Mouse (Mus musculus) spleen, postnatal 14 days (tissue): ENCODE results near the gene Them7.

Experiments used
- DNase-seq, 2 experiments: peaks; one replicate each; pipeline ENCODE4 v3.0.0; 2021 to 2022; ENCODE audit warnings: low spot score in 2 of 2

The Them7 gene

DNA sequence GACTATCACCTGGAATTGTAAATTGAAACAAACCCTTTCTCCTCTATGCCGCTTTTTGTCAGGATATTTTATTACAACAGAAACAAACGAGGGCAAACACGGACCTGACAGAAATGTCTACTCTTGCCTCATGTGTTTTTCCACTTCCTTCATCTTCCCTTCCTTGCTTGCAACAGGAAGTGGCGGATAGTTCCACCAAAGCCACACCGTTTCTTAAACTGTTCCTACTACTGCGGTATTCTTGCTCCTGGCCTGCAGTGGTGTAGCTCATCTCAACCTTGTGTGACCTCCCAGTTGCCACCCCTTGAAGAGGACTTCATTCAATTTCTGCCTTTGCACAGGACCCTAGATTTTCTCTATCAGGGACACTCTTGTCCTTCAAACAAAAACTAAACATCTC, 81.8 kb downstream of the Them7 start:
- DNase-seq = no peak

DNA sequence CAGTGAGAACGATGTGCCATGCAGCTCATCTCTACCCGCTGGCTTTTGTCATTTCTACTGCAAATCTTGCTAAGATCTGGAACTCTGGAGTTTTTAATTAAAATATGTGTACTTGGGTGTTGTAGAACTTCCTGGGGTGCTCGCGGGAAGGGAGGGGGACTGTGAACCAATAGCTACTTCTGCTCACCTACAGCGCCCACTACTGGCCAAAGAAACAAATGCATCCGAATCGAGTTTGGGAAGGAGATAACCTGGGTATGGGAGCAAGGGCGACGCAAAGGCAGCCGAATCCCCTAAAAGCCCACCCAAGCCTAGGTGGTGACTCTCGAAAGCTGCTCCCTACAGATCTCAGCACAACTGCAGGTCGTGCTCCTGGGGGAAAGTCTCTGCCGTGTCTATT, 87.3 kb downstream of the Them7 start:
- no peak for DNase-seq

DNA sequence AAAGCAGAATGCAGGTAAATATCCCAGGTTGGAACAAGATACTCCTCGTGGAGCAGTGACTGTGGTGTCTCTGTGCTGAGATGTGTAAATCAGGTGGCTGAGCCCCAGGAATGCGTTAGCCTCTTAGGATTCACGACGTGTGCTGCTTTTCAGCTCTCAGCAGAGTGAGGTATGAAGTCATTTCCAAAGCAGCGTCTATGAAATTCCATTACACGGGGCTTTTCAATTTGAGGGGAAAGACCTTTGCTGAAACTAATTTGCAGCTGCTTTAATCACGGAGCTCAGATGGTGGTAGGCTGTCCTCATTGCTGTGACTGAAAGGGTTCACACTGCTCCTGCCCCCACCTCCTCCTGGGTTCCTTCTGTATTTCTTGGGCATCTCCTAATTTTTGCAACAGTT, 87.9 kb downstream of the Them7 start:
- no peak for DNase-seq

DNA sequence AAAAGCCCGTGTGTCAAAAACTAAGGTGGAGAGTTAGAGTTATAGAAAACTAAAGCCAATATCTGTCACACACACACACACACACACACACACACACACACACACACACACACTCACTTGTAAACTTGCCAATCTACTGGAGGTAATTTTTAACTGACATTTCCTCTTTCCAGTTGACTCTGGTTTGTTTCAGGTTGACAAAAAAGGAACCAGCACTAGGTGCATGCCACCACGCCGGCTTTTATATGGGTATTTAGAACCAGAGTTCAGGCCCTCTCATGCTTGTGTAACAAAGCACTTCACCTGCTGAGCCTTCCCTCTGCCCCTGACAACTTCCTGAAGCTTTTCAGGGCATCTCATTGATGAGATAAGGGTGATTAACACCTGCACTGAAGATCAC, 89.0 kb downstream of the Them7 start:
- no peak for DNase-seq

DNA sequence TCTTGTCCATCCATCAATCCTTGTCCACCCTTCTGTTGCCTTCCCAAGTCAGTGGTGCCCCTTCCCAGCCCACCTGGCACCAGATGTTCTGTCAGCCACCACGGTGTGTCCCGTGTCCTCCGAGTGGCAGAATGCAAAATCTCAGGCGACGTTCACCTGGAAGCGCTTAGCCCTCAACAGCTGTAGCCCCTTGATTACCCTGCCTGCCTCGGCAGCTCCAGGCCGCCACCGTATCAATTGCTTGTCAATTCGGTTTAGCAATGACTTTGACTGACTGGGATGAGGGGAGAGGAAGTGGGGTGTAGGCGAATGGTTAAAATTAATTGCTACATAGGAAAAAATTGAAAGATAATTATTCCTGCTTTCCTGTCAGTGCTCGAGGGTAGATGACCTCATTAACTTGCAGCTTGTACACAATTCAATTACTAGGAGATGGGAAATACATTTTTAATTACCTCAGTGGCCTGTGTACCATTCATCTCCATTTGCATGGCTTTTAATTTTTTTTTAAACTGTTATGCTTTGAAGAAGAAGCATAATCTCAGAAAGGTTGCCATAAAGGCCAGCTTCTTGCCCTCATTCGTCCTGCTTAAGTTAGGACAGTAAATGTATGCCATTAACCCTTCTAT, 93.5 kb downstream of the Them7 start:
- DNase-seq = no peak

DNA sequence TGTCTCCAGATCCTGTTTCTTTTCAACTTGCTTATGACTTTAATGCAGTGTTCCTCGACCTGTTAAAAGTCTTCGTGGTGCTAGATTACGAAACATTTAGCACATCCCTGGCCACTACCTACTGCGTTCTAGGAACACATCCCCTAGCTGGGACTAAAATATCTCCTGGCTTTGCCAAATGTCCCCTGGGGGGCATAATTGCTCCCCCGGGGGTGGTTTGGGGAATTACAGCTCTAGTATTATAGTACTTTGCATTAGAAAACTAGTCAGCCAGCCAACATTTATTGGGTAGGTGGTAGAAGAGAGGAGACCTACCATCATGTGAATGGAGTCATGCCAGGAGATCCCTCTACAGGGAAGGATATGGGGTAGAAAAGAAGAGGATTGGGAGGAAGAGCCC, 101.9 kb downstream of the Them7 start:
- no peak for DNase-seq

DNA sequence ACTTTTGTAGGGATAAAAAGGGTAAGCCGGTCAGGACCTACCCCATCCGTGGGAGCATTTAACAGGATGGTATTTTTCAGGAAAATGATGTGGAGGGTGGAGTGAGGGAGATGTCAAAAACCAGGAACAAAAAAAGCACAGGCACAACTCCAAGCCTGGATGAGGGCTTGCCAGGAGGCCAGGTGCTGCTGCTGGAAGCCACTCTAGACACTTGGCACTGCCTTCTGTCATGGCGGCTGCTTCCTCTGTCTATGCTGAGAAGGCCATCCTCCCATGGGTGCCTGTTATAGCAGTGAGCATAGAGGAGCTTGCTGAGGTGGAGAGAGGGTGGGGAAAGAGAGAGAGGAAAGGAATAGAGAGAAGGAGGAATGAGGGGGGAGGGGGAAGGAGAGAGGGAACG, 105.9 kb downstream of the Them7 start:
- DNase-seq = no peak

GRCm38 (mm10) chr2:105333107-105333506, 109.0 kb downstream of the Them7 start:
- no peak for DNase-seq

DNA sequence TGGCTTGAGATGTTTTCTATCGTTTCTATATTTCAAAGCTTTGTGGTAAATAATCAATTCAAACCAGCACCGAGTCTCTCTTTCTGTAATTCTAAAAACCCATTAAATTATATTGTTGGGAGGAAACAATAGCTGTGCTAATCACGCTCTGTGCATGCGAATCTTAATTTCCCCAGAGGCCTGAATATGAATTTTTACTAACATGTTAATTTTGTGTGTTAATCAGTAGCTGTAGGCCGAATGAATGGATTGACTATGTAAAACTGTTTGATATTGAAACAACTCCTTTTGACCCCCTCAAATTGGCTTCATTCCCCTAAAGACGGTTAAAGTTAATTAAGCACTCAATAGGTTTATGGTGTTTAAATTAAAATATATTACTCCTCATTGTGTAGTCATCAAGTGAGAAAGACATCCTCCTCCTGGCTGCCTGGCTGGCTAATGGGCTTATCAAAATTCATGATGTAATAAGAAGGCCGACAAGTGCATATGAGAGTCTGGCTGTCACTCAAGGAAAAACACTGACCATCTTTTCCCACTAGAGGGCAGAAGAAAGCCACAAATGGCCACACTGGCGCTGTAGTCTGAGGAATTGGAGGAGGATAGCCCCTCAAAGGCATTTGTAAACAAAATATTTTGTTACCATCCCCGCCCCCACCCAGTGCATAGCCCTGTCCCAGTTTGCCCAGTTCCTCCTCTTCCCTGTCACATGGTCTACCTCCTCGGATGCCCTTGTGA, 110.0 kb downstream of the Them7 start:
- DNase-seq = peak in 1 of 2 experiments; percentile 3

GRCm38 (mm10) chr2:105335661-105336060, 111.5 kb downstream of the Them7 start:
- no peak for DNase-seq

- DNase-seq = no peak
These were observed 112.4 kb downstream of the Them7 start for GRCm38 (mm10) chr2:105336314-105337027.

DNA sequence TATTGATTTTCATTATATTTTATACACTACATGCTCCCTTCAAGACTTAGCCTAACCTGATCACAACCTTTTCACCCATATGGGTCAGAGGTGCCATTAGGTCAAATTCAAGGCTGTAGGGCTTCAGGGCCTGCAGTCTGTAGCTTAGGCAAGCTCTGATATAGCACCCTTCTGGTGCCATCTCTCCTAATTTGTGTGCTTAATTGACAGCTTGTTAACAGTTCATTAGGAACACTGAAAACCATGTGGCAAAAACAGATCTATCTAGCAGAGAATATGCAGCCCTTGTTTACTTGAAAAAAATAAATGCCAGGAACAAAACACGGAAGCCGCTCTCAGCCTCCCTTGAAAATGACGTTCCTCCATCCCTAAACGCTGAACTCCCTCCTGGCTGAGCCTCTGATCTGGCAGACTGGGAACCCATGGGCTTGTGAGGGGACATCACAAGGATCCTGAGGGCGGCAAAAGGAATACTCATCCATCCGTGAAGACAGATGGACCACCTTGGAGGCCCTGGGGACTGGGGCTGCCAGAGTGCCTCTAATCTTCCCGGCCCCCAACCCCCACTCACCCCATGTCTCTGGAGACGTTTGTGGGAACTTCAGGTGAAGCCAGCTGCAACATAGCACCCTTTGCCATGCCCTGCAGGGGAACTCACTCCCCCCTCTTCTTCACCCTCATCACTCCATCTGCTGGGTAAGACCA, 113.2 kb downstream of the Them7 start:
- no peak for DNase-seq

DNA sequence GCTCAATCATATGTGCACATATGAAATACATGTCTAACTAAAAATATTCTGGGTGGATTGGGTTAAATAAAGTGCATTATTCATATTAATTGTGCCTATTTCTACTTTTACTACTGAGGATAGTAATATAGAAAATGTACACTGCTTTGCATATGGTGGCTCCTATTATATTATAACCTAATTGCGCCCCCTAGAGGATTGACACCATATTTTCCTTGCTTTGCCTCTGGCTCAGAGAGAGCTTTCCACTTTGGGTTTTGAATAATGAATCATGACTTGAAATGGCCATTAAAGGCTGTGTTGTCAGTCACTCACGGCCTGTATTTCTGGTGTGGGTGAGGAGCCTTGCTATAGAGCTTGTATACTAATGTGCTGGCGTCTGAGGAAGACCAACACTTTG, 115.9 kb downstream of the Them7 start:
- DNase-seq = no peak

DNA sequence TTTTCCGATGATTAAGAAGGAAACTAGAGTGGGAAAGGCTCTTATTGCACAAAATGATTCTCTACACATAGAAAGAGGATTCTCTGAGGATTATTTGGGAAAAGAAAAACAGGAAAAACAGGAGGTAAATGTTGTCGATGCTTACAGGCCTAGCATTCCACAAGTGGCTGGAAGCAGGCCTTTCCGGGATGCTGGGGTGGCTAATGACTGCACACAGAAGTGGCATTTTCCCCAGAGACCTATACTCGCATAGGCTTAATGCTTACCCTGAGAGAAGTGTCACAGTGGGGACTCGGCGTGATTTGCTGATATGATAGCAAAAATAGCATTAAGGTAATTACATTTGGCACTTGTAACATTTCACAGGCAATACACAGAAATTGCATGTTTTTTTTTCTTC, 124.8 kb downstream of the Them7 start:
- DNase-seq = no peak

GRCm38 (mm10) chr2:105356791-105357190, 132.7 kb downstream of the Them7 start:
- DNase-seq = no peak

- DNase-seq = no peak
These were observed 133.9 kb downstream of the Them7 start for GRCm38 (mm10) chr2:105358040-105358439.

GRCm38 (mm10) chr2:105367623-105368022, 143.5 kb downstream of the Them7 start:
- no peak for DNase-seq

DNA sequence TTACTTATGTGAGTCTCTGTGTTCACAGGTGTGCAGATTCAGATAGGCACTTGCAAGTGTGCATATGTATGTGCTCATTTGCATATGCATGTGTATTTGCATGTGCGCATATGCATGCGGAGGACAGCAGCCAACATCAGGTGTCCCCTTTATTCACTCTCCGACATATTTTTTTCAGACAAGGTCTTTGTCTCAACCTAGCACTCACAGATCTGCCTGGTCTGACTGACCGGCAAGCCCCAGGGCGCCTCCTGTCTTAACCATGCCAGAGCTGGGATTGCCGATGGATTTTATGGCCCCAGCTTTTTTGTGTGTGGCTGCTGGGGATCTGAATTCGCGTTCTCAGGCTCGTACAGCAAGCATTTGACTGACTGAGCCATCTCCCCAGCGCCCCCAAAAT, 146.1 kb downstream of the Them7 start:
- DNase-seq = no peak

DNA sequence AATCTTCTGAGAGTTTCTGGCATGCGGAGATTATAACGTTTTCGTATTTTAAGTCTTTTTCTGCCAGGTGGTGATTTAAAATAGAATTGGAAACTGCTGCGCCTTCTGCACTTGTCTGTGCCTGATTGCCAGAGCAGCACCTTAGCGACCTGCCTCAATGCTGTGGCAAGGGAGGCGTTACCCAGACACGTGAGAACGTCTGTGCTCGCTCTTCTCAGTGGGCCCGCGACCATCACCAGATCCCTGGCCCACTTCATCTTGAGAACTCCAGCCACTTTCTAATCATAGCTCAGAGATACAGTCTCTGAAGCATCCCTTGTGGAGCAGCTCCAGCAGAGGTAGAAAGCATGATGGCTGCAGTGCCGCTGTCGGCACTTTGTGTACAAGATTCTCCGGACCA, 146.6 kb downstream of the Them7 start:
- no peak for DNase-seq

DNA sequence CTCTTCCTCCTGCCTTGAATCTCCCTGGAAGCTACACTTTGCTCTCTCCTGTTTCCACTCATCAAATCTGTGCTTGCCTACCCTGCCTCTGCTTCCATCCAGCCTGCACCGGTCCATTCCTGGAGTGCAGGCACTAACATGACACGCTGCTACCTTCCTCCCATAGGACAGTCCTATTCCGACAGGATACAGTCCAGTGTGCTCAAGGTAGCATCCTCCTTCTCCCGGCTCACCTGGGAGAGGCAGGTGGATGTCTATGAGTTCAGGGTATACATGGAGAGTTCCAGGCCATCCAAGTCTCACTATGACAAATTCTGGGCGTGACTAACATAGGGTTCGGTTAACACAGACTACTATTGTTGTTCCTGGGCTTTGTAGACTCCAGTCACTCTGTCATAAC, 148.0 kb downstream of the Them7 start:
- no peak for DNase-seq

DNA sequence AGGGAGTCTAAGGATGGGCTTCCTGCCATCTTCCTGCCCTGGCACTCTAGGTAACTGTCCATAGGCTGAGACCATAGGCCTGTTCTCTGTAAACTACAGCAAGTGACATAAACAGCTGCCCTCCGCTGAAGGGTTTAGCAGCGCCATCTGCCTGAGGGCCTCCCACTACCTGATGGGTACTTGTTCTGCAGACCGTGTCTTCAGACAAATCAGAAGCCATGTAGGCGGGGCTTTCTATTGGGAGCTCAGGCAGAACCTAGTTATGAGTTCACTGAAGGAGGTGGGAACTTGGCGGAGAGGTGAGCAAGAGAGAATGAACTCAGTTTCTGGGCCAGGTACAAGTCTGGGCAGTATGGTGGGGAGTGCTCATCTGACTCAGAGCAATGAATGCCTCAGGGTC, 148.6 kb downstream of the Them7 start:
- no peak for DNase-seq

- no peak for DNase-seq
These were observed 149.5 kb downstream of the Them7 start for GRCm38 (mm10) chr2:105373658-105374057.
